Comparison of ENCODE assay signal across 38 mouse cellular contexts in the genomic region with DNA sequence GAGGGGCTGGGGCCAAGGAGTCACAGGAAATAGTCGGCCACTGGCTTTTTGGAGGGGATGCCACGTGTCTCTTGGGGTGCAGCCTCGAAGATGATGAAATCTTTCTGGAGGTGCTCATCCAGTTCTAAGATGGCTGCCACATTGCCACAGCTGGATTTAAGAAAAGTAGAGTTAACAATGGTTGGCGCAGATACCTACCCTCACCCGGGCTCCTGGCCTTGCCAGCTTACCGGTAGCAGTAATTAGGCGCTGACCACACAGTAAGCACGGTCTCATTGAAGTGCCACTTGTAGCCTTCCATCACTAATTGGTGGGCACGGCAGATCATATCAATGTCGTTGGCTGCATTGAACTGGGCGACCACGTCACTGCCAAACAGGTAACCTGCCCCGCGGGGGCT. TPM values are rescaled to one million over a fixed set of nuclear protein-coding genes. Genes with fewer than 3 reads are reported as not detected.
"Had no signal": no experiment of that assay in that cellular context is flagged by ENCODE, and none has a peak within 500 bp of the region (broad histone marks: within the 10 kb centered on the region; RNA-seq: fewer than 3 reads in every experiment).

No protein-coding gene starts in this region.

- H3K9ac ChIP-seq: limb, embryonic 12.5 days; limb, embryonic 13.5 days; limb, embryonic 15.5 days; liver, embryonic 12.5 days; liver, embryonic 13.5 days; liver, embryonic 14.5 days; liver, embryonic 15.5 days; liver, postnatal 0 days; lung, embryonic 14.5 days; lung, embryonic 15.5 days; midbrain, embryonic 12.5 days; midbrain, embryonic 13.5 days; midbrain, embryonic 15.5 days; neural tube, embryonic 12.5 days; neural tube, embryonic 13.5 days had no signal

- H3K4me2 ChIP-seq: limb, embryonic 12.5 days; limb, embryonic 13.5 days; limb, embryonic 15.5 days; liver, embryonic 11.5 days; liver, embryonic 12.5 days; liver, embryonic 13.5 days; liver, embryonic 15.5 days; lung, embryonic 14.5 days; lung, embryonic 15.5 days; midbrain, embryonic 12.5 days; midbrain, embryonic 13.5 days; midbrain, embryonic 15.5 days; neural tube, embryonic 12.5 days; neural tube, embryonic 13.5 days had no signal

- H3K9me3 ChIP-seq: limb, embryonic 10.5 days; limb, embryonic 12.5 days; limb, embryonic 13.5 days; limb, embryonic 15.5 days; liver, embryonic 12.5 days; liver, embryonic 13.5 days; liver, embryonic 15.5 days; lung, embryonic 15.5 days; megakaryocyte, embryonic 14.5 days; midbrain, embryonic 10.5 days; midbrain, embryonic 12.5 days; midbrain, embryonic 13.5 days; midbrain, embryonic 15.5 days; neural tube, embryonic 12.5 days; neural tube, embryonic 13.5 days had no signal

- ATAC-seq: liver, embryonic 12.5 days; liver, postnatal 0 days; lung, postnatal 0 days; midbrain, embryonic 13.5 days; midbrain, embryonic 15.5 days; midbrain, embryonic 16.5 days had no signal

- H3K27me3 ChIP-seq: limb, embryonic 12.5 days; limb, embryonic 13.5 days; limb, embryonic 15.5 days; liver, embryonic 12.5 days; liver, embryonic 13.5 days; liver, embryonic 15.5 days; lung, embryonic 15.5 days; megakaryocyte, embryonic 14.5 days; midbrain, embryonic 12.5 days; midbrain, embryonic 13.5 days; midbrain, embryonic 15.5 days; neural tube, embryonic 12.5 days; neural tube, embryonic 13.5 days had no signal

- H3K4me3 ChIP-seq: limb, embryonic 10.5 days; limb, embryonic 12.5 days; limb, embryonic 13.5 days; limb, embryonic 15.5 days; liver, embryonic 12.5 days; liver, embryonic 13.5 days; liver, embryonic 15.5 days; lung, embryonic 15.5 days; megakaryocyte, embryonic 14.5 days; midbrain, embryonic 10.5 days; midbrain, embryonic 12.5 days; midbrain, embryonic 13.5 days; midbrain, embryonic 15.5 days; myocyte; neural tube, embryonic 12.5 days; neural tube, embryonic 13.5 days had no signal

- DNase-seq: left cerebral cortex, postnatal 4 days; liver; liver, embryonic 13.5 days; liver, postnatal 0 days; lung, adult 18-20 months; lung, adult 2 months; lung, embryonic 14.5 days; lung, postnatal 10 days; lung, postnatal 14 days; lung, postnatal 36 days; lung, postnatal 4 days had no signal

- H3K27ac ChIP-seq: limb, embryonic 10.5 days; limb, embryonic 12.5 days; limb, embryonic 13.5 days; limb, embryonic 15.5 days; liver, embryonic 12.5 days; liver, embryonic 13.5 days; liver, embryonic 14.5 days; liver, embryonic 15.5 days; lung, embryonic 15.5 days; macrophage; midbrain, embryonic 10.5 days; midbrain, embryonic 12.5 days; midbrain, embryonic 13.5 days; midbrain, embryonic 15.5 days; neural tube, embryonic 12.5 days; neural tube, embryonic 13.5 days had no signal

RNA-seq across cellular contexts. Expression of gene Tbx6, which starts 4.9 kb away (rescaled TPM):
- polyA plus RNA-seq: lung, embryonic 14.5 days had no signal

RNA-seq across cellular contexts. Expression of gene Fam57b, which starts 11.3 kb away (rescaled TPM):
- total RNA-seq: liver, adult 2 months; megakaryocyte progenitor cell, adult 5-6 weeks; megakaryocyte, adult 5-6 weeks; monocyte, adult 5-6 weeks had no signal
- polyA plus RNA-seq: limb, embryonic 11.5 days; liver, embryonic 11.5 days; liver, embryonic 12.5 days; liver, embryonic 15.5 days; liver, embryonic 16.5 days had no signal

RNA-seq across cellular contexts. Expression of gene Gdpd3, which starts 20.0 kb away (rescaled TPM):
- total RNA-seq: midbrain, postnatal 0 days had no signal
